Mouse (Mus musculus): ENCODE measurements around the gene Rbfox3. TPM values are rescaled to one million over a fixed set of nuclear protein-coding genes. Genes with fewer than 3 reads are reported as not detected.
A peak's percentile ranks its signal among the peaks of the same experiment; 100 is the strongest.

Rbfox3 gene
- total and polyA plus RNA-seq, 3 experiments: not detected

- dilution Hi-C loops (cut with MboI; ENCODE audit: extremely low pct_ligation_motif_present, extremely low pct_unique_long_range_greater_than_20kb, low sequenced_read_pairs): no loop called here
- peak; percentile 3 for DNase-seq (ENCODE audit: extremely low read depth)
- Histone ChIP-seq H3K4me1 (ENCODE audit: control insufficient read depth in 1 of 2, insufficient read depth in 2 of 2) (no peaks in the 10 kb centered on the region), H3K36me3 (replicated peaks in 1 of 2; ENCODE audit: control insufficient read depth in 1 of 2, insufficient read depth in 1 of 2, low read length in 1 of 2) (no peaks in the 10 kb centered on the region), H3K27me3 (replicated peaks) (peaks cover 35% of the 10 kb centered on the region), H3K4me3 (replicated peaks in 1 of 3; ENCODE audit: low read depth in 2 of 3, low read length in 2 of 3, poor library complexity in 1 of 3) (no peak overlapping the region), H3K79me2 (replicated peaks; ENCODE audit: control insufficient read depth, extremely low read depth, insufficient read depth, poor library complexity, severe bottlenecking) (no peaks in the 10 kb centered on the region), H3K27ac (ENCODE audit: insufficient read depth, low read depth) (no peak overlapping the region), H3K9ac (ENCODE audit: insufficient read depth, low read depth) (no peak overlapping the region), H3K9me3 (replicated peaks; ENCODE audit: low read length) (peaks cover 7% of the 10 kb centered on the region), H3K4me2 (ENCODE audit: insufficient read depth, low read depth, poor library complexity, severe bottlenecking) (no peak overlapping the region)
- in situ Hi-C loops (cut with MboI; ENCODE audit: low pct_ligation_motif_present, low pct_unique_long_range_greater_than_20kb, low sequenced_read_pairs): no loop called here
- TF ChIP-seq UBTF (IDR thresholded peaks at IDR 0.05; ENCODE audit: low read depth, low read length): no peak
- TF ChIP-seq MEF2A (IDR thresholded peaks at IDR 0.05; ENCODE audit: borderline replicate concordance, low read depth, low read length): no peak
- no peak for TF ChIP-seq GABPA (IDR thresholded peaks at IDR 0.05; ENCODE audit: insufficient replicate concordance, low read depth, low read length)
- no peak for TF ChIP-seq POLR2AphosphoS2 (IDR thresholded peaks at IDR 0.05; ENCODE audit: low read depth, low read length)
Observed at GRCm38 (mm10) chr11:118603126-118603525, 308.3 kb downstream of the Rbfox3 start.

- peaks cover 7% of the 10 kb centered on the region for H3K9me3 ChIP-seq (replicated peaks; ENCODE audit: low read length)
- dilution Hi-C loops (cut with MboI; ENCODE audit: extremely low pct_ligation_motif_present, extremely low pct_unique_long_range_greater_than_20kb, low sequenced_read_pairs): no loop called here
Observed at GRCm38 (mm10) chr11:118601484-118601883, 309.9 kb downstream of the Rbfox3 start.

DNA sequence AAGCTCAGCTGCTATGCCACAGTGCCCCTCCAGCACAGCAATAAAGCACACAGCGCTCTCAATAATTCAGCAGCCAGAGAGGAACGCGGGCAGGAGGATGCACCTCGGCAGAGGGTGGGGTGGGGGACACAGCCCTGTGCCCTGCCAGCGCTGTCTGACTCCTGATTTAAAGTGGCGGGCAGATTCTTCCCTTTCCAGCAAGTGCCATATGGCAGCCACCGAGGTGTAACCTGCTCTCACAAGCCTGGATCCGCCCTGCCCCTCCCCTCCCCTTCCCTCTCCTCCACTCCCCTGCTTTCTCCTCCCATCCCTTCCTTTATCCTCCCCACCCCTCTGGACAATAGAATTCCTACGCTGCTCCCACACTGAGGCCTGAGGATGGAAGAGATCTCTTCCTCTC lies 311.2 kb downstream of the Rbfox3 start:
- Histone ChIP-seq H3K9me3 (replicated peaks; ENCODE audit: low read length) (peaks cover 2% of the 10 kb centered on the region), H3K79me2 (replicated peaks; ENCODE audit: control insufficient read depth, extremely low read depth, insufficient read depth, poor library complexity, severe bottlenecking) (no peaks in the 10 kb centered on the region), H3K9ac (ENCODE audit: insufficient read depth, low read depth) (no peak overlapping the region), H3K27ac (ENCODE audit: insufficient read depth, low read depth) (no peak overlapping the region), H3K27me3 (replicated peaks) (peaks cover 43% of the 10 kb centered on the region), H3K4me3 (replicated peaks in 1 of 3; ENCODE audit: low read depth in 2 of 3, low read length in 2 of 3, poor library complexity in 1 of 3) (no peak overlapping the region), H3K4me2 (ENCODE audit: insufficient read depth, low read depth, poor library complexity, severe bottlenecking) (no peak overlapping the region), H3K4me1 (ENCODE audit: control insufficient read depth in 1 of 2, insufficient read depth in 2 of 2) (no peaks in the 10 kb centered on the region), H3K36me3 (replicated peaks in 1 of 2; ENCODE audit: control insufficient read depth in 1 of 2, insufficient read depth in 1 of 2, low read length in 1 of 2) (no peaks in the 10 kb centered on the region)
- TF ChIP-seq GABPA (IDR thresholded peaks at IDR 0.05; ENCODE audit: insufficient replicate concordance, low read depth, low read length) (no peak), SIN3A (IDR thresholded peaks at IDR 0.05; ENCODE audit: low read length) (no peak), MYC (IDR thresholded peaks at IDR 0.05; ENCODE audit: low read depth, low read length) (no peak), KAT2A (IDR thresholded peaks at IDR 0.05; ENCODE audit: insufficient replicate concordance, low read length) (no peak), CTCF (conservative IDR thresholded peaks at IDR 0.05 in 1 of 2, IDR thresholded peaks at IDR 0.05 in 1 of 2; ENCODE audit: low read depth in 2 of 2, low read length in 2 of 2) (no peak), MAZ (IDR thresholded peaks at IDR 0.05; ENCODE audit: low read depth, low read length) (no peak), POLR2A (IDR thresholded peaks at IDR 0.05; ENCODE audit: low read depth, low read length) (no peak), CHD1 (IDR thresholded peaks at IDR 0.05; ENCODE audit: low read depth, low read length) (no peak), PAX5 (IDR thresholded peaks at IDR 0.05; ENCODE audit: low read length) (no peak), NRF1 (IDR thresholded peaks at IDR 0.05; ENCODE audit: low read depth, low read length) (no peak), USF2 (conservative IDR thresholded peaks at IDR 0.05; ENCODE audit: low read depth, low read length) (no peak), ELF1 (IDR thresholded peaks at IDR 0.05; ENCODE audit: low read depth, low read length) (no peak), JUN (IDR thresholded peaks at IDR 0.05; ENCODE audit: insufficient read depth, low read depth, low read length) (no peak), MAX (IDR thresholded peaks at IDR 0.05; ENCODE audit: low read length) (no peak), BHLHE40 (IDR thresholded peaks at IDR 0.05; ENCODE audit: low read depth, low read length) (no peak), EP300 (IDR thresholded peaks at IDR 0.05; ENCODE audit: low read length) (no peak), E2F4 (IDR thresholded peaks at IDR 0.05; ENCODE audit: insufficient replicate concordance, low read depth, low read length) (no peak)
- dilution Hi-C loops (cut with MboI; ENCODE audit: extremely low pct_ligation_motif_present, extremely low pct_unique_long_range_greater_than_20kb, low sequenced_read_pairs): no loop called here
- in situ Hi-C loops (cut with MboI; ENCODE audit: low pct_ligation_motif_present, low pct_unique_long_range_greater_than_20kb, low sequenced_read_pairs): no loop called here
- no peak for DNase-seq (ENCODE audit: extremely low read depth)

More at GRCm38 (mm10) chr11:118601484-118601883, 309.9 kb downstream of the Rbfox3 start:
- Histone ChIP-seq H3K36me3 (replicated peaks in 1 of 2; ENCODE audit: control insufficient read depth in 1 of 2, insufficient read depth in 1 of 2, low read length in 1 of 2) (no peaks in the 10 kb centered on the region), H3K4me3 (replicated peaks in 1 of 3; ENCODE audit: low read depth in 2 of 3, low read length in 2 of 3, poor library complexity in 1 of 3) (no peak overlapping the region), H3K4me2 (ENCODE audit: insufficient read depth, low read depth, poor library complexity, severe bottlenecking) (no peak overlapping the region), H3K79me2 (replicated peaks; ENCODE audit: control insufficient read depth, extremely low read depth, insufficient read depth, poor library complexity, severe bottlenecking) (no peaks in the 10 kb centered on the region), H3K27ac (ENCODE audit: insufficient read depth, low read depth) (no peak overlapping the region), H3K27me3 (replicated peaks) (peaks cover 34% of the 10 kb centered on the region), H3K9ac (ENCODE audit: insufficient read depth, low read depth) (no peak overlapping the region), H3K4me1 (ENCODE audit: control insufficient read depth in 1 of 2, insufficient read depth in 2 of 2) (no peaks in the 10 kb centered on the region)
- in situ Hi-C loops (cut with MboI; ENCODE audit: low pct_ligation_motif_present, low pct_unique_long_range_greater_than_20kb, low sequenced_read_pairs): no loop called here
- DNase-seq (ENCODE audit: extremely low read depth): no peak
- TF ChIP-seq JUND (conservative IDR thresholded peaks at IDR 0.05; ENCODE audit: low read depth, low read length) (no peak), ZC3H11A (IDR thresholded peaks at IDR 0.05; ENCODE audit: low read depth, low read length) (no peak), ZNF384 (IDR thresholded peaks at IDR 0.05; ENCODE audit: low read depth, low read length) (no peak), MAX (IDR thresholded peaks at IDR 0.05; ENCODE audit: low read length) (no peak), SMC3 (IDR thresholded peaks at IDR 0.05; ENCODE audit: low read depth, low read length) (no peak), MXI1 (IDR thresholded peaks at IDR 0.05; ENCODE audit: low read depth, low read length) (no peak), SIN3A (IDR thresholded peaks at IDR 0.05; ENCODE audit: low read length) (no peak), E2F4 (IDR thresholded peaks at IDR 0.05; ENCODE audit: insufficient replicate concordance, low read depth, low read length) (no peak), ETS1 (conservative IDR thresholded peaks at IDR 0.05; ENCODE audit: low read depth, low read length) (no peak), USF2 (conservative IDR thresholded peaks at IDR 0.05; ENCODE audit: low read depth, low read length) (no peak), UBTF (IDR thresholded peaks at IDR 0.05; ENCODE audit: low read depth, low read length) (no peak)

All from CH12.LX (cell line).